Mouse (Mus musculus): ENCODE results near the gene Fam19a4. TPM values are rescaled to one million over a fixed set of nuclear protein-coding genes. Genes with fewer than 3 reads are reported as not detected.

The Fam19a4 gene
- polyA plus RNA-seq, 1 experiment from 2014 or later: not detected

DNA sequence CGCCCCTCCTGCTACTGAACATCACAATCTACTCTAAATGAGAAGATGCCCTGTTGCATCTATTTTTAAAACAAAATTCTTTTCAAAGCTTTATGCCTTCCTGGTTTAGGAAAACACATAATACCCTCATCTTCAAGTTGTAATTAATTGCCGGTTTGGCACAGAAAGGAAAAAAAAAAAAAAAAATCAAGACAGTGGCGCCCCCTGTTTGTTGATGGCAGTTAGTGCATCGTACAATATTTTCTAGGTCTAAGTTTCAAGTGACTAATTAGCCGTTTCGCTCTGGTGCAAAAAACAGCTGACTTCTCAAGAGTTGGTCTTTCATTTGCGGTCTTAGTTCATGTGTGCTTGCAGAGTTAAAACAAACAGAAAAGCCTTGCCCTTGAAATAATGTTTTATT, 207.1 kb downstream of the Fam19a4 start:
- H3K4me2 ChIP-seq: no peak overlapping the region
- H3K27ac ChIP-seq (ENCODE audit: low read depth, low read length): no peak overlapping the region
- WGBS (ENCODE audit: insufficient replicate concordance): 64% methylated on average over 7 of the region's 7 CpGs

GRCm38 (mm10) chr6:96843944-96844343, 216.3 kb downstream of the Fam19a4 start:
- no peaks in the 10 kb centered on the region for H3K27me3 ChIP-seq (ENCODE audit: control insufficient read depth, insufficient read depth, low read length)
- no peak for ATAC-seq (replicated peaks; ENCODE audit: insufficient number of reproducible peaks, low FRiP score, low TSS enrichment)
- no peaks in the 10 kb centered on the region for H3K4me1 ChIP-seq (ENCODE audit: control insufficient read depth, insufficient read depth, low read length)
- no peak overlapping the region for H3K4me2 ChIP-seq
- H3K4me3 ChIP-seq (ENCODE audit: low read depth, low read length): no peak overlapping the region
- H3K9me3 ChIP-seq (replicated peaks; ENCODE audit: control insufficient read depth, low read length): no peaks in the 10 kb centered on the region
- no peak overlapping the region for H3K27ac ChIP-seq (ENCODE audit: low read depth, low read length)
- WGBS (ENCODE audit: insufficient replicate concordance): 50% methylated on average over 1 of the region's 1 CpGs
- H3K9ac ChIP-seq (ENCODE audit: low read depth, low read length): no peak overlapping the region
- no peaks in the 10 kb centered on the region for H3K36me3 ChIP-seq (ENCODE audit: control insufficient read depth, insufficient read depth, low read length)

More for the DNA sequence above, 207.1 kb downstream of the Fam19a4 start:
- Histone ChIP-seq H3K9me3 (replicated peaks; ENCODE audit: control insufficient read depth, low read length) (no peaks in the 10 kb centered on the region), H3K36me3 (ENCODE audit: control insufficient read depth, insufficient read depth, low read length) (no peaks in the 10 kb centered on the region), H3K4me3 (ENCODE audit: low read depth, low read length) (no peak overlapping the region), H3K9ac (ENCODE audit: low read depth, low read length) (no peak overlapping the region), H3K27me3 (ENCODE audit: control insufficient read depth, insufficient read depth, low read length) (no peaks in the 10 kb centered on the region), H3K4me1 (ENCODE audit: control insufficient read depth, insufficient read depth, low read length) (no peaks in the 10 kb centered on the region)
- ATAC-seq (replicated peaks; ENCODE audit: insufficient number of reproducible peaks, low FRiP score, low TSS enrichment): no peak

- Histone ChIP-seq H3K4me1 (ENCODE audit: control insufficient read depth, insufficient read depth, low read length) (no peaks in the 10 kb centered on the region), H3K9me3 (replicated peaks; ENCODE audit: control insufficient read depth, low read length) (no peaks in the 10 kb centered on the region), H3K36me3 (ENCODE audit: control insufficient read depth, insufficient read depth, low read length) (no peaks in the 10 kb centered on the region), H3K27ac (ENCODE audit: low read depth, low read length) (no peak overlapping the region), H3K9ac (ENCODE audit: low read depth, low read length) (no peak overlapping the region), H3K4me2 (no peak overlapping the region), H3K4me3 (ENCODE audit: low read depth, low read length) (no peak overlapping the region), H3K27me3 (ENCODE audit: control insufficient read depth, insufficient read depth, low read length) (no peaks in the 10 kb centered on the region)
- 69% methylated on average over 3 of the region's 3 CpGs for WGBS (ENCODE audit: insufficient replicate concordance)
- ATAC-seq (replicated peaks; ENCODE audit: insufficient number of reproducible peaks, low FRiP score, low TSS enrichment): no peak
Measured at GRCm38 (mm10) chr6:96840634-96841033, 219.6 kb downstream of the Fam19a4 start.

- Histone ChIP-seq H3K9ac (ENCODE audit: low read depth, low read length) (no peak overlapping the region), H3K36me3 (ENCODE audit: control insufficient read depth, insufficient read depth, low read length) (no peaks in the 10 kb centered on the region), H3K27ac (ENCODE audit: low read depth, low read length) (no peak overlapping the region), H3K4me1 (ENCODE audit: control insufficient read depth, insufficient read depth, low read length) (no peaks in the 10 kb centered on the region), H3K4me3 (ENCODE audit: low read depth, low read length) (no peak overlapping the region), H3K9me3 (replicated peaks; ENCODE audit: control insufficient read depth, low read length) (no peaks in the 10 kb centered on the region), H3K4me2 (no peak overlapping the region), H3K27me3 (ENCODE audit: control insufficient read depth, insufficient read depth, low read length) (no peaks in the 10 kb centered on the region)
- no peak for ATAC-seq (replicated peaks; ENCODE audit: insufficient number of reproducible peaks, low FRiP score, low TSS enrichment)
- WGBS (ENCODE audit: insufficient replicate concordance): 73% methylated on average over 3 of the region's 3 CpGs
Measured at GRCm38 (mm10) chr6:96826626-96827025, 233.6 kb downstream of the Fam19a4 start.

- Histone ChIP-seq H3K4me2 (no peak overlapping the region), H3K36me3 (ENCODE audit: control insufficient read depth, insufficient read depth, low read length) (no peaks in the 10 kb centered on the region), H3K27me3 (ENCODE audit: control insufficient read depth, insufficient read depth, low read length) (no peaks in the 10 kb centered on the region), H3K4me3 (ENCODE audit: low read depth, low read length) (no peak overlapping the region), H3K27ac (ENCODE audit: low read depth, low read length) (no peak overlapping the region), H3K4me1 (ENCODE audit: control insufficient read depth, insufficient read depth, low read length) (no peaks in the 10 kb centered on the region), H3K9me3 (replicated peaks; ENCODE audit: control insufficient read depth, low read length) (no peaks in the 10 kb centered on the region), H3K9ac (ENCODE audit: low read depth, low read length) (no peak overlapping the region)
- ATAC-seq (replicated peaks; ENCODE audit: insufficient number of reproducible peaks, low FRiP score, low TSS enrichment): no peak
- WGBS (ENCODE audit: insufficient replicate concordance): 44% methylated on average over 3 of the region's 3 CpGs
Measured at GRCm38 (mm10) chr6:96802981-96803380, 257.2 kb downstream of the Fam19a4 start.

- whole genome bisulfite sequencing (ENCODE audit: insufficient replicate concordance): 93% methylated on average over 1 of the region's 1 CpGs
Measured at GRCm38 (mm10) chr6:96798746-96799145, 261.5 kb downstream of the Fam19a4 start.

GRCm38 (mm10) chr6:96797451-96797850, 262.8 kb downstream of the Fam19a4 start:
- ATAC-seq (replicated peaks; ENCODE audit: insufficient number of reproducible peaks, low FRiP score, low TSS enrichment): no peak
- no peak overlapping the region for H3K4me3 ChIP-seq (ENCODE audit: low read depth, low read length)
- H3K27ac ChIP-seq (ENCODE audit: low read depth, low read length): no peak overlapping the region
- 67% methylated on average over 4 of the region's 4 CpGs for whole genome bisulfite sequencing (ENCODE audit: insufficient replicate concordance)
- H3K36me3 ChIP-seq (ENCODE audit: control insufficient read depth, insufficient read depth, low read length): no peaks in the 10 kb centered on the region
- H3K4me1 ChIP-seq (ENCODE audit: control insufficient read depth, insufficient read depth, low read length): no peaks in the 10 kb centered on the region
- no peak overlapping the region for H3K4me2 ChIP-seq
- no peaks in the 10 kb centered on the region for H3K9me3 ChIP-seq (replicated peaks; ENCODE audit: control insufficient read depth, low read length)
- no peaks in the 10 kb centered on the region for H3K27me3 ChIP-seq (ENCODE audit: control insufficient read depth, insufficient read depth, low read length)
- no peak overlapping the region for H3K9ac ChIP-seq (ENCODE audit: low read depth, low read length)

More at GRCm38 (mm10) chr6:96798746-96799145, 261.5 kb downstream of the Fam19a4 start:
- H3K27me3 ChIP-seq (ENCODE audit: control insufficient read depth, insufficient read depth, low read length): no peaks in the 10 kb centered on the region
- ATAC-seq (replicated peaks; ENCODE audit: insufficient number of reproducible peaks, low FRiP score, low TSS enrichment): no peak
- H3K27ac ChIP-seq (ENCODE audit: low read depth, low read length): no peak overlapping the region
- no peak overlapping the region for H3K4me2 ChIP-seq
- H3K4me1 ChIP-seq (ENCODE audit: control insufficient read depth, insufficient read depth, low read length): no peaks in the 10 kb centered on the region
- no peaks in the 10 kb centered on the region for H3K36me3 ChIP-seq (ENCODE audit: control insufficient read depth, insufficient read depth, low read length)
- no peaks in the 10 kb centered on the region for H3K9me3 ChIP-seq (replicated peaks; ENCODE audit: control insufficient read depth, low read length)
- no peak overlapping the region for H3K9ac ChIP-seq (ENCODE audit: low read depth, low read length)
- no peak overlapping the region for H3K4me3 ChIP-seq (ENCODE audit: low read depth, low read length)

Other genes with a start within 250 kb of the Fam19a4 start
- 12.1 and 13.5 TPM in 2 replicates for gene Eogt, start 88.8 kb upstream of the Fam19a4 start, polyA plus RNA-seq (2014; fragmentation: Nextera tagmentation; extraction: Ambion mirVana)
- gene Tmf1, start 118.7 kb upstream of the Fam19a4 start, polyA plus RNA-seq (2014; fragmentation: Nextera tagmentation; extraction: Ambion mirVana): 21.8 and 27.3 TPM in 2 replicates
- 90.7 and 93.9 TPM in 2 replicates for gene Uba3, start 145.2 kb upstream of the Fam19a4 start, polyA plus RNA-seq (2014; fragmentation: Nextera tagmentation; extraction: Ambion mirVana)
- 48.9 and 61.6 TPM in 2 replicates for gene Arl6ip5, start 150.3 kb upstream of the Fam19a4 start, polyA plus RNA-seq (2014; fragmentation: Nextera tagmentation; extraction: Ambion mirVana)
- 19.0 and 19.3 TPM in 2 replicates for gene Lmod3, start 192.3 kb upstream of the Fam19a4 start, polyA plus RNA-seq (2014; fragmentation: Nextera tagmentation; extraction: Ambion mirVana)